Mouse (Mus musculus) CH12.LX (cell line): ENCODE results near the gene Actl11.

Source experiments
- GABPA ChIP-seq: IDR thresholded peaks from 2 replicates; pipeline ENCODE4 v1.6.1; 2012; ENCODE audit warnings: low read depth, low read length, improper control_type of control experiment, inconsistent platforms; ENCODE audit not compliant: insufficient replicate concordance
- POLR2A ChIP-seq: IDR thresholded peaks from 2 replicates; pipeline ENCODE4 v1.6.1; 2011; ENCODE audit warnings: low read depth, mild to moderate bottlenecking, improper control_type of control experiment, low read length
- TBP ChIP-seq: conservative IDR thresholded peaks from 2 replicates; pipeline ENCODE4 v1.6.1; 2011; ENCODE audit warnings: low read depth, low read length, improper control_type of control experiment
- ZKSCAN1 ChIP-seq: IDR thresholded peaks from 2 replicates; pipeline ENCODE4 v1.6.1; 2012; ENCODE audit warnings: low read depth, inconsistent platforms, low read length, improper control_type of control experiment, borderline replicate concordance

DNA sequence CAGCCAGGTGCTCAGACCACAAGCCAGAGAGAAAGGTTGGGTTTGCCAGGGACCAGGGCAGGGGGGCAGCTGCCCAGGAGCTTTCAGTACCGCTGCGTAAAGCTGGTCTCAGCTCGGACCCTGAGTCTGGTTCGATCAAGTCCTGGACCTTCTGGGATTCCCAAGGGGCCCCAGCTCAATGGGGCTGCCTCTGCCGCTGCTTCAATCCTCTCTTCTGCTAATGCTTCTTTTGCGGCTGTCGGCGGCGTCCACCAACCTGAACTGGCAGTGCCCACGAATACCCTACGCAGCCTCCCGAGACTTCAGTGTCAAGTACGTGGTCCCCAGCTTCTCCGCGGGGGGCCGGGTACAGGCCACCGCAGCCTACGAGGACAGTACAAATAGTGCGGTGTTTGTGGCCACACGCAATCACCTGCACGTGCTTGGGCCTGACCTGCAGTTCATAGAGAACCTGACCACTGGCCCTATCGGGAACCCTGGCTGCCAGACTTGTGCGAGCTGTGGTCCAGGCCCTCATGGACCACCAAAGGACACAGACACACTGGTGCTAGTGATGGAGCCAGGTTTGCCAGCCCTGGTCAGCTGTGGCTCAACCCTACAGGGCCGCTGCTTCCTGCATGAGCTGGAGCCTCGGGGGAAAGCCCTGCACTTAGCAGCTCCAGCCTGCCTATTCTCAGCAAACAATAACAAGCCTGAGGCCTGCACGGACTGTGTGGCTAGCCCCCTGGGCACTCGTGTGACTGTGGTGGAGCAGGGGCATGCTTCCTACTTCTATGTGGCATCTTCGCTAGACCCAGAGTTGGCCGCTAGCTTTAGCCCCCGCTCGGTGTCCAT, 21.1 kb upstream of the Actl11 start:
- no peak for TF ChIP-seq TBP
- no peak for TF ChIP-seq GABPA
- no peak for TF ChIP-seq ZKSCAN1
- TF ChIP-seq POLR2A: no peak
